Mouse (Mus musculus) kidney, embryonic 14.5 days (tissue): Measurements from ENCODE around the gene Sf3b3. TPM values are rescaled to one million over a fixed set of nuclear protein-coding genes. Genes with fewer than 3 reads are reported as not detected.
A peak's percentile ranks its signal among the peaks of the same experiment; 100 is the strongest.

ENCODE experiments used
- ATAC-seq: fragments of 200-750 bp; cut with Nextera tagmentation; 2 replicates; pipeline ENCODE4 v1.8.0; 2017; ENCODE audit warnings: moderate number of reproducible peaks, mild to moderate bottlenecking, moderate TSS enrichment, moderate library complexity; ENCODE audit not compliant: low FRiP score, low TSS enrichment
- H3K27ac ChIP-seq: fragments of 300-500 bp; sonication (generic); 2 replicates; pipeline ENCODE4 v1.5.1; 2014; ENCODE audit warnings: low read depth, mild to moderate bottlenecking, low read length, moderate library complexity, mixed read lengths
- H3K27me3 ChIP-seq: fragments of 300-500 bp; sonication (generic); 2 replicates; pipeline ENCODE4 v1.6.1; 2014; ENCODE audit warnings: mild to moderate bottlenecking, low read length; ENCODE audit not compliant: control insufficient read depth, insufficient read depth
- H3K36me3 ChIP-seq: fragments of 300-500 bp; sonication (generic); 2 replicates; pipeline ENCODE4 v1.6.1; 2014; ENCODE audit warnings: low read length, mixed read lengths; ENCODE audit not compliant: control insufficient read depth, insufficient read depth
- H3K4me1 ChIP-seq: fragments of 300-500 bp; sonication (generic); 2 replicates; pipeline ENCODE4 v1.6.1; 2014; ENCODE audit warnings: low read length, mixed read lengths; ENCODE audit not compliant: control insufficient read depth, insufficient read depth
- H3K4me2 ChIP-seq: fragments of 300-500 bp; sonication (generic); replicated peaks from 2 replicates; pipeline ENCODE4 v1.6.1; 2014; ENCODE audit warnings: low read depth, mild to moderate bottlenecking, low read length
- H3K4me3 ChIP-seq: fragments of 300-500 bp; sonication (generic); 2 replicates; pipeline ENCODE4 v1.5.1; 2014; ENCODE audit warnings: mild to moderate bottlenecking, low read length
- H3K9ac ChIP-seq: fragments of 300-500 bp; sonication (generic); 2 replicates; pipeline ENCODE4 v1.6.1; 2014; ENCODE audit warnings: low read depth, mild to moderate bottlenecking, low read length, moderate library complexity
- H3K9me3 ChIP-seq: fragments of 300-500 bp; sonication (generic); 2 replicates; pipeline ENCODE4 v1.6.1; 2016; ENCODE audit warnings: low read length; ENCODE audit not compliant: control insufficient read depth
- WGBS: fragments of 180-500 bp; shearing (Covaris S2); extraction: QIAGEN DNeasy Blood & Tissue Kit; methylation state at CpG from one replicate; pipeline ENCODE4 v1.1.7; 2014; 5-methylcytosine and 5-hydroxymethylcytosine counted together
- polyA plus RNA-seq: library from polyadenylated mRNA; unstranded; fragments of >200 nt; fragmentation: Nextera tagmentation; extraction: Ambion mirVana; gene quantifications from 2 replicates; pipeline ENCODE4 v1.2.1, GENCODE M21; 2014

The Sf3b3 gene
- polyA plus RNA-seq, 1 experiment from 2014 or later, result 180 TPM

DNA sequence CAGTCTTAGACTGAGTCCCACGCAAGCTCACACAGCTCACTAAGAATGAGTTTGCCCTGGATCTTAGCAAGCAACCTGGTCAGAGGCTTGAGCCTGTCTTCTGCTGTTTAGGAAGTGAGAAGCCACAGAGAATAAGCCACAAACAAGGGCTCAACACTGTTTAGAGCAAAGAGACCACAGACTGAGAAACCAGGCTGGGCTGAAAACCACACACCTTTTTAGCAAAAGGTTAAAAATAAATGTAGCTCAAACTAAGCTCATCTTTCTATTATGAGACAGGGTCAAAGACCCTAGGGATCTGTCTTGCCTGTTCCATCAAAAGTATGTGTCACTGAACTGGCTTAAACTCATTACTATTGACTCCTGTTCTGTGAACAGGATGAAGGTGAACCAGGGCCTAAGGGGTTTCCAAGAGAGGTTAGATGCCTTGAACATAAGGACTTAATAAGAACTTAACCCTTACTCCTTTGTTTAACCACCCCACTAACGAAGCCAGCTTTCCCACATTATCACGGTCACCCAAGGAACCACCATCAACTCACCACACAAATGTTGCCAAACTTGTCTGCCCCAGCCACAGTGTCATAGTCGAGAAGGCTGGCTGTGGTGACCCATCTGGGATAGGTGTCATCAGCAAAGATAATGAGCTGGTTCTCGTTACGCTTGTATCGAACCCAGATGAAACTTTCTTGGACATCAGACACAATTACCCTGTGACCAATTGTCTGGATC is 33.3 kb downstream of the Sf3b3 start:
- peaks cover 93% of the 10 kb centered on the region for H3K36me3 ChIP-seq
- no peak overlapping the region for H3K4me3 ChIP-seq
- no peak for ATAC-seq
- H3K9ac ChIP-seq, result no peak overlapping the region
- H3K4me2 ChIP-seq, result no peak overlapping the region
- WGBS, result 95% methylated on average over 7 of the region's 7 CpGs
- H3K4me1 ChIP-seq, result peaks cover 12% of the 10 kb centered on the region; the same call in 1 of the 2 replicates
- no peak overlapping the region for H3K27ac ChIP-seq
- H3K27me3 ChIP-seq, result no peaks in the 10 kb centered on the region
- H3K9me3 ChIP-seq, result no peaks in the 10 kb centered on the region

DNA sequence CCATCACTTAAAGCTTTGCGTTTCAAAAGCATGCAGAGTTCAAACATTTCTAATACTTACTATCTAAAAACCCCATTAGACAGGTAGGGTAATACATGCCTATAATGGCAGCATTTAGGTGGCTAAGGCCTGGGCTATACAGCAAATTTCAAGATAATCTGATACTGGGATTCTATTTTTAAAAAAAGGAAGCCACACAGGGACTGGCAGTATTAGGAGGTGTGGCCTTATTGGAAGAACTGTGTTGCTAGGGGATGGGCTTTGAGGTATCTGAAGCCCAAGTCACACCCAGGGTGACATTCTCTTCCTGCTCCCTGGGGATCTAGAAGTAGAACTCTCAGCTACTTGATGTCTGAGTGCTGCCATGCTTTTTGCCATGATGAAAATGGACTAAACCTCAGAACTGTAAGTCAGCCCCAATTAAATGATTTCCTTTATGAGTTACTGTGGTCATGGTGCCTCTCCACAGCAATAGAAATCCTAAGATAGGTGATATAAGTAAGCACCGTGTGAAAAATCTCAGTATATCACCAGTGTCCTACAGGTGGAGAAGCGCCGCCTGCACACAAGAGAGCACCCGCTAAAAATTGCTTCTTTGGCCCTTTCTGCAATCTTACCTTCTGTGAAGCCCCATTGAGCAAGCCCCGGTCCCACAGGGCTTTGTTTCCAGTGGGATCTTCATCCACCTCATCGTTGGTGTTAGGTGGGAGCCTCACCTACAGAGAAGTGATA is 34.1 kb downstream of the Sf3b3 start:
- Histone ChIP-seq H3K4me3 (no peak overlapping the region), H3K36me3 (peaks cover 85% of the 10 kb centered on the region), H3K9ac (no peak overlapping the region), H3K4me1 (peaks cover 15% of the 10 kb centered on the region; the same call in 1 of the 2 replicates), H3K9me3 (no peaks in the 10 kb centered on the region), H3K27ac (no peak overlapping the region), H3K4me2 (no peak overlapping the region), H3K27me3 (no peaks in the 10 kb centered on the region)
- WGBS, result 98% methylated on average over 7 of the region's 7 CpGs
- no peak for ATAC-seq

DNA sequence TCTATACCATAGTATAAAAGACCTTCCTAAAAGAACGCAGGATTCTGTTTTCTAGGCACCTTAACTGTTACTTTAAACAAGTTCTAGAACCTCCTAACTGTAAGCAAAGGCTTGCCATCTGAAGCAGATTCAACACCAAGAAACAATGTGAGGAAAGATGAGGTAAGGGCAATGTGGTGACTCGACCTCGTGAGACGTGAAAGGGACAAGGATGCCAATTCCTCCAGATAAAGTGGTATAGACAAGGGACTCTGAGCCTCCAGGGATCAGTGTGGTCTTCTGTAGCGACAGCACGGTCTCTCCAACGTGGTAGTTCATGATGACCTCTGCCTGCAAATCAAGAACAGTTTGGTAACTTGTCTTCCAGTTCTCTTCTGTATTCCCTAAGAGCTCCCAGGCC is 34.8 kb downstream of the Sf3b3 start:
- peaks cover 15% of the 10 kb centered on the region; the same call in 1 of the 2 replicates for H3K4me1 ChIP-seq
- no peak overlapping the region for H3K4me3 ChIP-seq
- 95% methylated on average over 7 of the region's 7 CpGs for WGBS
- peaks cover 78% of the 10 kb centered on the region for H3K36me3 ChIP-seq
- no peak for ATAC-seq
- no peak overlapping the region for H3K9ac ChIP-seq
- no peak overlapping the region for H3K4me2 ChIP-seq
- H3K9me3 ChIP-seq, result no peaks in the 10 kb centered on the region
- no peaks in the 10 kb centered on the region for H3K27me3 ChIP-seq
- H3K27ac ChIP-seq, result no peak overlapping the region

DNA sequence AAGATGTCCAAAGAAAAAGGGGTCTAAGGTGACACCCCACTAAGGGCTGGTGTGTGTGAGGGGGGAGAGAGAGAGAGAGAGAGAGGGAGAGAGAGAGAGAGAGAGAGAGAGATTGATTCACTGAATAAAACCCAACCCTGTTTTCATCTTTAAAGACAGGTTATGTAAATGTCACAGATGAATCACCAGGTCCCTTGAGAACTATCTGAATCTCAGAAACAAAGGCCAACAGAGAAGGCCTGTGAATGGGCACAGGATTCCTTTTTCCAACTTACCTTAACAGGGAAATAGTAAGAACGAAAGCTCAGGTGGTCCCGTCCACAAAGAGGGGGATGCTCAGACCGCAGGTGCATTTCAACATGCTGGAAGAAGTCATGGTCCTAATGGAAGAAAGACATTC is 35.5 kb downstream of the Sf3b3 start:
- 93% methylated on average over 3 of the region's 3 CpGs for WGBS
- Histone ChIP-seq H3K36me3 (peaks cover 71% of the 10 kb centered on the region), H3K27ac (no peak overlapping the region), H3K27me3 (no peaks in the 10 kb centered on the region), H3K4me1 (peaks cover 15% of the 10 kb centered on the region; the same call in 1 of the 2 replicates), H3K4me2 (no peak overlapping the region), H3K4me3 (no peak overlapping the region), H3K9me3 (no peaks in the 10 kb centered on the region), H3K9ac (no peak overlapping the region)
- no peak for ATAC-seq

DNA sequence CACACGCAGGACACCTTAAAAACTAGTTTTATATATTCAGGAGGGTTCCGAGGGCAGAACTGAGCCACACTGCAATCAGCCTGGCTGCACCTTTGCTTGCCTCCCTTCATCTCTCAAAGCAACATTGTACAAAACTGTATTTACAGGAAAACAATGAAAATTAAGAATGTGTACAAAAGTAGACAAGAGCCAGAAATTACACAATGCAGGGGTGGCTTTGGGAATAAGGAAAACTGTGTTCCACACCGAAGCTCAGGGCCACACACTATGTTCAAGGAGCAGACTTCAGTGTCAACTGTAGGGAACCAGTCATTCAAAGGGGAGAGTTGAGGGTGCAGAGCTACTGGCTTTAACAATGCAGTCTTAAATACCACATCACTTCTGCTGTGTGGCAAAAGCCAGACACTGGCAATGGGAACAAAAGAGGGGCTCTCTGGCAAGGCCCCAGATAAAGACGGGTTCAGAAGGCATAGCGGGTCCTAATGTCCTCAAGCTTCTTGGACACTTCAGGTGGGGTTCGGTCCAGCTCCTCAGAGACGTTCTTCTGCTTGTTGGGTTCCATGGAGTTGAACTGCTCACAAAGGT is 36.0 kb downstream of the Sf3b3 start:
- no peaks in the 10 kb centered on the region for H3K9me3 ChIP-seq
- H3K9ac ChIP-seq, result no peak overlapping the region
- no peak for ATAC-seq
- H3K27ac ChIP-seq, result peak overlapping the region; percentile 17; the same call in 1 of the 2 replicates
- H3K4me2 ChIP-seq, result no peak overlapping the region
- H3K27me3 ChIP-seq, result no peaks in the 10 kb centered on the region
- WGBS, result 87% methylated on average over 7 of the region's 7 CpGs
- H3K36me3 ChIP-seq, result peaks cover 66% of the 10 kb centered on the region
- H3K4me3 ChIP-seq, result no peak overlapping the region
- peaks cover 17% of the 10 kb centered on the region for H3K4me1 ChIP-seq

DNA sequence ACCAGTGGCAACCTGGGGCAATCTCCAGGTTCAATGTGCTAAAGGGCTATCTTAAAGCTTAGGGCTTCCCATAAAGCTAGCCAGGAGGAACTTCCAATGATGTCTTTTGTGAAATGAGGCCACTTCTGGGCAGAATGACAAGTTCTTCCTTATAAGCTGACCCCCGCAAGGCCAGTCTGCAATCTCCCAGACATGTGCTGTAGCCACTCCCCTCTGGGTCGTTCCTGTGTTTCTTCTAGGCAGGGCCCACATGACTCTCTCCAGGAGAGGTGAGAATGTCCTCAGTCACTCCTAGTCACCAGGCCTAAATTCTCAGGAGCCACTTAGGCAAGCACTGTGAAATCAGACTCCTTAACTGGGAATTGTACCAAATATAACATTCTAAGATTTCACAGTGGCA is 36.8 kb downstream of the Sf3b3 start:
- ATAC-seq, result no peak

DNA sequence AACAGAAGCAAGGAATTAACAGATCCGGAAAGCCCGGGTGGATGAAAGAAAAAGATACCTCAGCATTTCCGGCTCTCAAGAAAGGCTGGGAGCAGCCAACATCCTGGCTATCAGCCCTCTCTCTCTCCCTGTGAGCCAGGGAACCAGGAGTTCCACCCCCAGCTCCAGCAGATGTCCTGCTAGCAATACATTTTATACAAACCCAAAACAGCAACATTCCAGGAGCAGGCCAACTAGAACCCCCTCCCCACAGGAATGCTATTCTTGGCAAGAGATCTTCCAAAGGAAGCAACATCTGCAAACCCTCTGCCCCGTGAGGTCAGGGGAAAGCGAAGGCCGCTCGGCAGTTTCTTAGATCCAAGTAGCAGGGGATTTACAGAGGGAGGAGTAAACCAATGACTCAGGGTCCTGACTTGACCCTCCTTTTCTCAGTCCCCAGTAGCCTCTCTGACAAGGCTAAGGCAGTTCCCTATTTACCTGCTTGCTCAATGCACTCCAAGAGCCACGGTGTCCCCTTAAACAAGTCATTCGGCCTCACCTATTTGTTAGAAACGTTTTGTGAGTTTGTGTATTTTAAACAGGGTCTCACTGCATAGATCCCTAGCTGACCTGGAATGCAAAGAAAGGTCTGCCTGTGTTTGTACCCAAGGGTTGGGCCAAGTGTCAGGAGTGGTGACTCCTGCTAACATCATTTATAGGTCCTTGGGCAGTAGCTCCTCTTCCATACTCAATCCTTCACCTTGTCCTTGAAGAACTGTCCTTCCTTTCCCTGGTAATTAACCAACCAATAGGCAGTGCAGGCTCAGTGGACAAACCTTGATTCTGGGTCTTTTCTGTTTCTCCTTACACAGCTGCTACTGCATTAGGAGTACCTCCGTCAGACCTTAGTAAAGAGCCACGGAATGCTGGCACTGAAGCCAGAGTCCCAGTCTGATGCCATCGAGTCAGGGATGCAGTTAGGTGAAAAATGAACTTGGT is 37.8 kb downstream of the Sf3b3 start:
- 51% methylated on average over 13 of the region's 13 CpGs for WGBS
- peaks cover 48% of the 10 kb centered on the region for H3K36me3 ChIP-seq
- H3K9me3 ChIP-seq, result no peaks in the 10 kb centered on the region
- H3K27me3 ChIP-seq, result no peaks in the 10 kb centered on the region
- no peak overlapping the region for H3K4me3 ChIP-seq
- H3K4me1 ChIP-seq, result peaks cover 19% of the 10 kb centered on the region
- ATAC-seq, result peak; percentile 43
- H3K27ac ChIP-seq, result peak overlapping the region; percentile 65
- H3K4me2 ChIP-seq, result no peak overlapping the region
- no peak overlapping the region for H3K9ac ChIP-seq

More for the DNA sequence above, 36.8 kb downstream of the Sf3b3 start:
- Histone ChIP-seq H3K27me3 (no peaks in the 10 kb centered on the region), H3K9ac (no peak overlapping the region), H3K4me1 (peaks cover 19% of the 10 kb centered on the region), H3K9me3 (no peaks in the 10 kb centered on the region), H3K27ac (no peak overlapping the region), H3K36me3 (peaks cover 59% of the 10 kb centered on the region), H3K4me2 (no peak overlapping the region), H3K4me3 (no peak overlapping the region)
- WGBS, result 38% methylated on average over 2 of the region's 2 CpGs

DNA sequence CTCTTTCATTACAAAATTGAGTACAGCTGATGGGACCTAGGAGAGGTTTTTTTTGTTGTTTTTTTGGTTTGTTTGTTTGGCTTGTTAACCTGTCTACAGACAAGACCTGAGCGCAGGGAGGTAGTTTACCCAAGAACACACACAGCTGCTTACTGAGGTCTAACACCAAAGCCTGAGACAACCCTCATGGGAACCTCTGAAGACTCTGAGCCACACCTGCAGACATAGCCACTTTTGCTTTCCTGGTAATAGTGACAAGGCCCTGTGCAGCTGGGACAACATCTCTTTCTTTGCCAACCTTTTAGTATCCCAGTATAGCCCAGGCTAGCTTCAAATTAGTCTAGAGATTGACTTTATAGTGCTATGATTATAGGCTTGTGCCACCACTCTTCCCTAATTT is 40.4 kb downstream of the Sf3b3 start:
- 85% methylated on average over 1 of the region's 1 CpGs for WGBS
- Histone ChIP-seq H3K4me1 (peaks cover 19% of the 10 kb centered on the region), H3K9ac (no peak overlapping the region), H3K36me3 (peaks cover 22% of the 10 kb centered on the region), H3K4me2 (no peak overlapping the region), H3K9me3 (no peaks in the 10 kb centered on the region), H3K27ac (no peak overlapping the region), H3K4me3 (no peak overlapping the region), H3K27me3 (no peaks in the 10 kb centered on the region)
- ATAC-seq, result no peak
